Mouse (Mus musculus) hindbrain, postnatal 0 days (tissue): ENCODE measurements around the gene Gfod1. TPM values are rescaled to one million over a fixed set of nuclear protein-coding genes. Genes with fewer than 3 reads are reported as not detected.

ENCODE experiments used
- ATAC-seq: fragments of 200-750 bp; cut with Nextera tagmentation; 2 replicates; pipeline ENCODE4 v1.8.0; 2017; ENCODE audit warnings: mild to moderate bottlenecking, moderate TSS enrichment, moderate library complexity
- DNase-seq: peaks from one replicate; pipeline ENCODE4 v3.0.0-alpha.2; 2015; ENCODE audit warnings: low spot score
- H3K27ac ChIP-seq: fragments of 300-500 bp; sonication (generic); 2 replicates; pipeline ENCODE4 v1.5.1; 2014; ENCODE audit warnings: mild to moderate bottlenecking
- H3K27me3 ChIP-seq: fragments of 300-500 bp; sonication (generic); 2 replicates; pipeline ENCODE4 v1.6.1; 2014; ENCODE audit warnings: low read length, mixed read lengths; ENCODE audit not compliant: insufficient read depth
- H3K36me3 ChIP-seq: fragments of 300-500 bp; sonication (generic); 2 replicates; pipeline ENCODE4 v1.6.1; 2014; ENCODE audit warnings: low read length, mixed read lengths; ENCODE audit not compliant: insufficient read depth
- H3K4me1 ChIP-seq: fragments of 300-500 bp; sonication (generic); 2 replicates; pipeline ENCODE4 v1.6.1; 2014; ENCODE audit warnings: antibody characterized with exemption, low read length, mixed read lengths; ENCODE audit not compliant: insufficient read depth
- H3K4me2 ChIP-seq: fragments of 300-500 bp; sonication (generic); 2 replicates; pipeline ENCODE4 v1.6.1; 2014; ENCODE audit warnings: low read depth, mild to moderate bottlenecking, low read length, moderate library complexity, mixed read lengths
- H3K4me3 ChIP-seq: fragments of 300-500 bp; sonication (generic); 2 replicates; pipeline ENCODE4 v1.5.1; 2014; ENCODE audit warnings: low read length
- H3K9ac ChIP-seq: fragments of 300-500 bp; sonication (generic); replicated peaks from 2 replicates; pipeline ENCODE4 v1.6.1; 2014; ENCODE audit warnings: mild to moderate bottlenecking, low read length, moderate library complexity, mixed read lengths
- H3K9me3 ChIP-seq: fragments of 300-500 bp; sonication (generic); 2 replicates; pipeline ENCODE4 v1.6.1; 2016; ENCODE audit warnings: low read length, mixed read lengths
- CTCF ChIP-seq: IDR thresholded peaks from 2 replicates; pipeline ENCODE4 v1.5.1; 2016; ENCODE audit warnings: antibody characterized with exemption, control low read depth, low read depth
- WGBS: fragments of 180-500 bp; shearing (Covaris S2); extraction: QIAGEN DNeasy Blood & Tissue Kit; methylation state at CpG from one replicate; pipeline ENCODE4 v1.1.7; 2014; 5-methylcytosine and 5-hydroxymethylcytosine counted together
- polyA plus RNA-seq: library from polyadenylated mRNA; unstranded; fragments of >200 nt; fragmentation: Nextera tagmentation; extraction: Ambion mirVana; gene quantifications from 2 replicates; pipeline ENCODE4 v1.2.1, GENCODE M21; 2015
- total RNA-seq: library from RNA; depleted of rRNA; stranded (reverse); fragments of >200 nt; gene quantifications from 2 replicates; pipeline ENCODE4 v1.2.3, GENCODE M21; 2014

Gfod1 gene
- total and polyA plus RNA-seq, 2 experiments from 2014 or later: 2.6 to 26.3 TPM

DNA sequence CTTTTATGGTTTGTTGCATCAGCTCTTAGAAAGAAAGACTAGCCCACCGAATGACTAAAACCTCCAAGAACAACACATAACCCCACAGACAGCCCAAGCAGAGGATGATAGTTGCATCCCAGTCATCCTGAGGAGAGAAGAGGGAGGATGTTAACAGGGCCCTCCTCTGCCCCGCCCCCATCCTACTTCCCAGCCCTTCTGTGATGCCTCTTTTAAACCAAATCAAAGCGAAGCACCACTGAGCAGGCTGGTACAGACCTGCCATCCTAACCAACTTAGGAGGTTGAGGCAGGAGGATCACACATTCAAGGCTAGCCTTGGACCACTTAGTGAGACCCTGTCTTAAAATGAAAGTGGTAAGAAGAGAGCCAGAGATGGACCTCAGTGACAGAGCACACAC, 36.8 kb downstream of the Gfod1 start:
- H3K27me3 ChIP-seq: no peaks in the 10 kb centered on the region
- no peaks in the 10 kb centered on the region for H3K36me3 ChIP-seq
- DNase-seq (no peak), ATAC-seq (no peak)
- H3K4me2 ChIP-seq: no peak overlapping the region
- no peak for TF ChIP-seq CTCF
- H3K4me3 ChIP-seq: no peak overlapping the region
- H3K9ac ChIP-seq: no peak overlapping the region
- H3K4me1 ChIP-seq: 0 out of 2 replicates have a peak, but pooled peaks cover 6% of the 10 kb centered on the region
- no peaks in the 10 kb centered on the region for H3K9me3 ChIP-seq
- H3K27ac ChIP-seq: no peak overlapping the region
- WGBS: 95% methylated on average over 3 of the region's 3 CpGs

GRCm38 (mm10) chr13:43266333-43266732, 37.6 kb downstream of the Gfod1 start:
- no peaks in the 10 kb centered on the region for H3K36me3 ChIP-seq
- no peaks in the 10 kb centered on the region for H3K27me3 ChIP-seq
- DNase-seq (no peak), ATAC-seq (no peak)
- 86% methylated on average over 10 of the region's 10 CpGs for WGBS
- H3K9ac ChIP-seq: no peak overlapping the region
- no peak overlapping the region for H3K4me3 ChIP-seq
- no peak for TF ChIP-seq CTCF
- no peak overlapping the region for H3K4me2 ChIP-seq
- 0 out of 2 replicates have a peak, but pooled peaks cover 6% of the 10 kb centered on the region for H3K4me1 ChIP-seq
- no peaks in the 10 kb centered on the region for H3K9me3 ChIP-seq
- no peak overlapping the region for H3K27ac ChIP-seq

DNA sequence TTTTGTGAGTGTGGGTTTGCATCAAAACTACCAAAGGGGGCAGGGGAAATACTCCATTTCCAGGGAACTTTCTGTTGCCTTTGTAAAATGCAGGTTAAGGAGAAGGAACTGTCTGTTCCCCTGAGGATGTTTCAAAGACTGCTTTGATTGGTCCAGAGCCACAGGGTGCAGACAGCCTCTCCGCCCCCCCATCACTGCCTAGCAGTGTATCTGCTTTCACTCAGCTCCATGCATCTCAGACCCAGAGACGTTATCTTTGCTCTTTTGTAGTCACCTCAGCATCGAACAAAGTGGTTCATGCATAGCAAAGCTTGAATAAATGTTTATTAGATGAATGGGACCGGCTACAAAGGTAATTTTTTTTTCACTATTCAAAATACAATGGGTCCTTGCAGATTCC, 38.9 kb downstream of the Gfod1 start:
- Histone ChIP-seq H3K4me3 (no peak overlapping the region), H3K36me3 (no peaks in the 10 kb centered on the region), H3K27ac (no peak overlapping the region), H3K9me3 (no peaks in the 10 kb centered on the region), H3K4me1 (0 out of 2 replicates have a peak, but pooled peaks cover 6% of the 10 kb centered on the region), H3K27me3 (no peaks in the 10 kb centered on the region), H3K4me2 (no peak overlapping the region), H3K9ac (no peak overlapping the region)
- DNase-seq: no peak
- ATAC-seq: no peak
- no peak for TF ChIP-seq CTCF
- 22% methylated on average over 4 of the region's 4 CpGs for WGBS

DNA sequence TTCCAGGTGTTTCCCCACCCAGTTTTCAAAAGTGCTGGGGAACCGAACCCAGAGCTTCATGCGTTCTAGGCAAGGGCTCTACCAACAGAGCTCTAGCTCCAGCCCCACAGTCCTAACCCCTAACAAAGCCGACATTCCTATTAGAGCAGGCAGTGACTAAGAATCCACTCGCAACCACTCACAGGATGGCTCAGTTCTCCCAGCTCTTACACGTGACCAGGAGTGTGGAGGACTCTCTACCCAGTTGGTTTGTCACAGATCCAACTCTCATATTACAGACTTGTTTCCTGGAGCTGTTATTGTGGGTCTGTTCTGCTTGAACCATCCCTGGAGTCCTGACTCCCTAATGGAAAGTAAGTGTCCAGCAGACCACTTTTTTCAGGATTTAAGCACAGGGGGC, 40.3 kb downstream of the Gfod1 start:
- H3K36me3 ChIP-seq: no peaks in the 10 kb centered on the region
- DNase-seq (no peak), ATAC-seq (no peak)
- 87% methylated on average over 5 of the region's 5 CpGs for WGBS
- H3K4me3 ChIP-seq: no peak overlapping the region
- H3K27ac ChIP-seq: no peak overlapping the region
- H3K4me2 ChIP-seq: no peak overlapping the region
- no peak overlapping the region for H3K9ac ChIP-seq
- no peaks in the 10 kb centered on the region for H3K27me3 ChIP-seq
- no peak for TF ChIP-seq CTCF
- no peaks in the 10 kb centered on the region for H3K9me3 ChIP-seq
- H3K4me1 ChIP-seq: 0 out of 2 replicates have a peak, but pooled peaks cover 6% of the 10 kb centered on the region

DNA sequence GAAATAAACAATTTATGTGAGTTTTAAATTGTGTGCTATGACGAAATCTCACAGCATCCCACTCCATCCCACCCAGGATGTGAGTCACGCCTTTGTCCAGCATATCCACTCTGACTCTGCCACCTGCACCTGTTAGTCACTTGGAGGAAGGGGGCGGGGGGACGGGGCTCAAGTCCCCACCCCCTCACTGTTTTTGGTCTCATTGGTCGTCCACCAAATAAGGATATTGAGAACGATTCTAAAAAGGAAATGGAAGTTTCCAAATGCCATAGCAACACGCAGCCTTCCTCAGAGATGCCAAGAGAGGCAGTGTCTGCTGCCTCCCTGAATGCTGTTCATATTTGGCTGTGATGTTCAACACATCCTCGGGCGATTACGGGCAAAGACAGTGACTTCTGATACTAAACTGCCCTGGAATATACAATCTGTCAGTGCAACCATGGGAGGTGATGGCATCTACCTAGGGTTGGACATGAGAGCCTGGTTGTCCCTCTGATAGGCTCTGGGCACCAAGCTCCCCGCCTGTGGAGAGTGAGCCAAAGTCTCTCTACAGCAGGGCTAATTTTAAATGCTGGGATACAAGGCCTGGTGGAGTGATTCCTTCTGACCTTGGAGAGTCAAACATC, 41.7 kb downstream of the Gfod1 start:
- Histone ChIP-seq H3K27me3 (no peaks in the 10 kb centered on the region), H3K4me2 (no peak overlapping the region), H3K4me1 (0 out of 2 replicates have a peak, but pooled peaks cover 6% of the 10 kb centered on the region), H3K9ac (no peak overlapping the region), H3K36me3 (no peaks in the 10 kb centered on the region), H3K4me3 (no peak overlapping the region), H3K9me3 (no peaks in the 10 kb centered on the region), H3K27ac (no peak overlapping the region)
- no peak for TF ChIP-seq CTCF
- ATAC-seq: no peak
- DNase-seq: no peak
- WGBS: 84% methylated on average over 11 of the region's 11 CpGs

DNA sequence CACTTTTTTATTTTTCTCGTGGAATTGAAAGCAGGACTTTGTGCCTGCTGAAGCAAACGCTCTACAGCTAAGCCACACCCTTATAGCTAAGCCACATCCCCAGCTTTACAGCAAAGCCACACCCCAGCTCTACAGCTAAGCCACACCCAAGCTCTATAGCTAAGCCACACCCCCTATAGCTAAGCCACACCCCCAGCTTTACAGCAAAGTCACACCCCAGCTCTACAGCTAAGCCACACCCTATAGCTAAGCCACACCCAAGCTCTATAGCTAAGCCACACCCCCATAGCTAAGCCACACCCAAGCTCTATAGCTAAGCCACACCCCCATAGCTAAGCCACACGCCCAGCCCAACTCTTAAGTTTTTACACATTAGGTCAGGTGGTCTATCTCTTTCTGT, 42.7 kb downstream of the Gfod1 start:
- no peak for DNase-seq
- Histone ChIP-seq H3K9ac (no peak overlapping the region), H3K9me3 (no peaks in the 10 kb centered on the region), H3K27ac (no peak overlapping the region), H3K4me1 (0 out of 2 replicates have a peak, but pooled peaks cover 6% of the 10 kb centered on the region), H3K36me3 (no peaks in the 10 kb centered on the region), H3K4me3 (no peak overlapping the region), H3K4me2 (no peak overlapping the region), H3K27me3 (no peaks in the 10 kb centered on the region)
- TF ChIP-seq CTCF: no peak
- ATAC-seq: 0 out of 2 replicates have a peak, but pooled peaks have one; percentile 9
- 83% methylated on average over 3 of the region's 3 CpGs for WGBS

GRCm38 (mm10) chr13:43260731-43261130, 43.2 kb downstream of the Gfod1 start:
- H3K4me3 ChIP-seq: no peak overlapping the region
- H3K27me3 ChIP-seq: no peaks in the 10 kb centered on the region
- H3K27ac ChIP-seq: no peak overlapping the region
- no peaks in the 10 kb centered on the region for H3K9me3 ChIP-seq
- H3K4me1 ChIP-seq: 0 out of 2 replicates have a peak, but pooled peaks cover 6% of the 10 kb centered on the region
- TF ChIP-seq CTCF: no peak
- no peak for ATAC-seq
- WGBS: 83% methylated on average over 6 of the region's 6 CpGs
- DNase-seq: no peak
- no peaks in the 10 kb centered on the region for H3K36me3 ChIP-seq
- no peak overlapping the region for H3K9ac ChIP-seq
- no peak overlapping the region for H3K4me2 ChIP-seq
